Mouse (Mus musculus): ENCODE data around the gene Mfrp.

The Mfrp gene

GRCm38 (mm10) chr9:44101490-44101889, at the start of gene Mfrp:
Gene Mfrp (plus strand): TSS chr9:44101729.
- ATAC-seq (ENCODE audit: low TSS enrichment): no peak

GRCm38 (mm10) chr9:44052855-44053254, 48.7 kb upstream of the Mfrp start:
- ATAC-seq (ENCODE audit: low TSS enrichment): no peak

- ATAC-seq (ENCODE audit: low TSS enrichment): no peak
Observed at GRCm38 (mm10) chr9:44053936-44054335, 47.6 kb upstream of the Mfrp start.

GRCm38 (mm10) chr9:44058606-44059005, 42.9 kb upstream of the Mfrp start:
- ATAC-seq (ENCODE audit: low TSS enrichment): no peak; the same call in 1 of the 2 replicates

- ATAC-seq (ENCODE audit: low TSS enrichment): no peak
Observed at GRCm38 (mm10) chr9:44065177-44065576, 36.4 kb upstream of the Mfrp start.

GRCm38 (mm10) chr9:44066785-44067225, 34.7 kb upstream of the Mfrp start, which contains the start of gene Usp2:
Gene Usp2 (plus strand): TSS chr9:44067021.
- ATAC-seq (ENCODE audit: low TSS enrichment): peak; percentile 94

GRCm38 (mm10) chr9:44067241-44067959, 34.1 kb upstream of the Mfrp start:
- ATAC-seq (ENCODE audit: low TSS enrichment): peak; percentile 20

GRCm38 (mm10) chr9:44067960-44068330, 33.6 kb upstream of the Mfrp start:
- no peak for ATAC-seq (ENCODE audit: low TSS enrichment)

- no peak for ATAC-seq (ENCODE audit: low TSS enrichment)
Observed at GRCm38 (mm10) chr9:44069252-44069651, 32.3 kb upstream of the Mfrp start.

- ATAC-seq (ENCODE audit: low TSS enrichment): no peak
Observed at GRCm38 (mm10) chr9:44070113-44070843, 31.3 kb upstream of the Mfrp start.

GRCm38 (mm10) chr9:44070844-44071231, 30.7 kb upstream of the Mfrp start:
- ATAC-seq (ENCODE audit: low TSS enrichment): no peak

- ATAC-seq (ENCODE audit: low TSS enrichment): peak; percentile 22
Observed at GRCm38 (mm10) chr9:44071914-44072598, 29.5 kb upstream of the Mfrp start.

- ATAC-seq (ENCODE audit: low TSS enrichment): peak; percentile 28; the same call in 1 of the 2 replicates
Observed at GRCm38 (mm10) chr9:44072599-44072915, 29.0 kb upstream of the Mfrp start.

GRCm38 (mm10) chr9:44073115-44073514, 28.4 kb upstream of the Mfrp start:
- ATAC-seq (ENCODE audit: low TSS enrichment): no peak

- no peak for ATAC-seq (ENCODE audit: low TSS enrichment)
Observed at GRCm38 (mm10) chr9:44074395-44075275, 26.9 kb upstream of the Mfrp start.

- ATAC-seq (ENCODE audit: low TSS enrichment): no peak
Observed at GRCm38 (mm10) chr9:44075276-44075995, 26.1 kb upstream of the Mfrp start.

- ATAC-seq (ENCODE audit: low TSS enrichment): no peak
Observed at GRCm38 (mm10) chr9:44075996-44076763, 25.3 kb upstream of the Mfrp start.

- ATAC-seq (ENCODE audit: low TSS enrichment): peak; percentile 36; the same call in 1 of the 2 replicates
Observed at GRCm38 (mm10) chr9:44076764-44077120, 24.8 kb upstream of the Mfrp start.

- no peak for ATAC-seq (ENCODE audit: low TSS enrichment)
Observed at GRCm38 (mm10) chr9:44077266-44077910, 24.1 kb upstream of the Mfrp start.

Data from frontal cortex, adult (tissue).